Mouse (Mus musculus): ENCODE data around the gene Hs3st6.

- TF ChIP-seq CTCF (IDR thresholded peaks at IDR 0.05; ENCODE audit: low read depth) (no peak), EP300 (optimal IDR thresholded peaks at IDR 0.05) (no peak)
These were observed 1.3 kb upstream of the Hs3st6 start for GRCm38 (mm10) chr17:24751528-24751927.

All from stomach, postnatal 0 days (tissue).